Mouse (Mus musculus): ENCODE measurements around the gene Phf14. TPM values are rescaled to one million over a fixed set of nuclear protein-coding genes. Genes with fewer than 3 reads are reported as not detected.
"Not testable (repeated sequence)": the region's sequence is repeated elsewhere in the genome, so short reads cannot be mapped to it uniquely, and the experiment has no call there.

Phf14 gene
- polyA plus RNA-seq, 1 experiment: 21.5 TPM

- Histone ChIP-seq H3K4me1 (ENCODE audit: control insufficient read depth, insufficient read depth, insufficient read length, low read length) (no peaks in the 10 kb centered on the region), H3K4me3 (ENCODE audit: insufficient read depth, low read depth, low read length) (no peak overlapping the region), H3K27ac (replicated peaks; ENCODE audit: low read depth, low read length) (no peak overlapping the region)
Observed at GRCm38 (mm10) chr6:12095716-12096115, 188.1 kb downstream of the Phf14 start.

- Histone ChIP-seq H3K4me1 (ENCODE audit: control insufficient read depth, insufficient read depth, insufficient read length, low read length) (no peaks in the 10 kb centered on the region), H3K4me3 (ENCODE audit: insufficient read depth, low read depth, low read length) (no peak overlapping the region), H3K27ac (replicated peaks; ENCODE audit: low read depth, low read length) (no peak overlapping the region)
Observed at GRCm38 (mm10) chr6:12097125-12097524, 189.5 kb downstream of the Phf14 start.

DNA sequence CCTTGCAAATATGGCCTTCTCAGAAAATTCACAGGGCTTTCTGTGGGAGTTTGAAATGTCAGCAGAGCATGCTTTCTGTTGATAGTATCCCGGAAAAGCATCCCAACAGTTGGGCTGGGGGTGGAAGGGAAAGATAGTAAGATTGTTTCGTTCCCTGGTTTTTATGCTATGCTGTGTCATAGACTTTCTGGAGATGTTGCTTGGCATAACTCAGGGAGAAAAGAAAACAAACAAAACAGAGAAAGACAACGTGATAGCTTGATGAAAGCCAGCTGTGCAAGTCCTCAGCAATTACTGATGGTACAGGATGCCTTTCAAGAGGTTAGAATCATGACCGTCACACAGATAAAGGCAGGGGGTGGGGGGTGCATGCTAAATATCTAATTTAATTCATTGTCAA, 197.5 kb downstream of the Phf14 start:
- Histone ChIP-seq H3K4me1 (ENCODE audit: control insufficient read depth, insufficient read depth, insufficient read length, low read length) (no peaks in the 10 kb centered on the region), H3K4me3 (ENCODE audit: insufficient read depth, low read depth, low read length) (no peak overlapping the region), H3K27ac (replicated peaks; ENCODE audit: low read depth, low read length) (no peak overlapping the region)

DNA sequence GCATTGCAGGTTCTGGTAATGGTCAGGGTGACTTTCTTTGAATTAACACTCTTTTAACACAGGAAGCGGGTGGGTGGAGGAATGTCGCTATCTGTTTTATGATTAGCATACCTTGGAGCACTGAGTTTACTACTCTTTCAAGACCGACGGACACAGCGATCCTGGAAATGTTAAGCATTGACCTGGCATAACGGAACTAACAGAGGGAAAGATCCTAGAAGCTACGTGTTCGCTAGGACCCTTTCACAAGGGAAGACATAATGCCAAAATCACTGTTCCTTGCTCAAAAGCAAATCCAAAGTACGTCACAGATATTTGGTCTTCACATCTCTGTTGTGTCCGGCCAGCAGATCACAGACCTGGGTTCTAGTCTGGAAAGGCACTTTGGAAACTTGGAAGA, 199.7 kb downstream of the Phf14 start:
- Histone ChIP-seq H3K4me1 (ENCODE audit: control insufficient read depth, insufficient read depth, insufficient read length, low read length) (no peaks in the 10 kb centered on the region), H3K4me3 (ENCODE audit: insufficient read depth, low read depth, low read length) (no peak overlapping the region), H3K27ac (replicated peaks; ENCODE audit: low read depth, low read length) (no peak overlapping the region)

DNA sequence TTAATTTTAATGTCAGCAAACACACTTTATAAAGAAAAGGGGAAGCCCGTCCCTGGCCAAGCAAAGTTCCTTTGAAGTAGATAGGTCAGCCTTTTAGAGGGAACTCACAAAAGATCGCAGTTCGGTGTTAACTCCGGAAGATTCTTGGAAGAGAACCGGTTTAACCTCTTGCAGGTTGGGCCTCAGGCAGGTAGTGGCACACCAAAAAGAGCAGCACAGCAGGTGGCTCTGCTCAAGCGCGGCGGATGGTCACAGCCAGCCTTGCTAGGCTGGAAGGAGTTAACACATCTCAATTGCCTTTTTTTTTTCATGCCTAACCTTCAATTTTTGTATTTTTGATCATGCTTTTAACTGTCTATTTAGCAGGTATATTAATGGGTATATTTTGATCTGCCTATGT, 200.2 kb downstream of the Phf14 start:
- H3K27ac ChIP-seq (replicated peaks; ENCODE audit: low read depth, low read length): no peak overlapping the region
- H3K4me1 ChIP-seq (ENCODE audit: control insufficient read depth, insufficient read depth, insufficient read length, low read length): no peaks in the 10 kb centered on the region
- no peak overlapping the region for H3K4me3 ChIP-seq (ENCODE audit: insufficient read depth, low read depth, low read length)

GRCm38 (mm10) chr6:12116926-12117818, 209.6 kb downstream of the Phf14 start:
- no peak overlapping the region for H3K27ac ChIP-seq (replicated peaks; ENCODE audit: low read depth, low read length)
- H3K4me1 ChIP-seq (ENCODE audit: control insufficient read depth, insufficient read depth, insufficient read length, low read length): no peaks in the 10 kb centered on the region
- no peak overlapping the region for H3K4me3 ChIP-seq (ENCODE audit: insufficient read depth, low read depth, low read length)

- no peaks in the 10 kb centered on the region for H3K4me1 ChIP-seq (ENCODE audit: control insufficient read depth, insufficient read depth, insufficient read length, low read length)
- H3K27ac ChIP-seq (replicated peaks; ENCODE audit: low read depth, low read length): no peak overlapping the region
- H3K4me3 ChIP-seq (ENCODE audit: insufficient read depth, low read depth, low read length): no peak overlapping the region
Observed at GRCm38 (mm10) chr6:12117819-12118570, 210.4 kb downstream of the Phf14 start.

- Histone ChIP-seq H3K4me1 (ENCODE audit: control insufficient read depth, insufficient read depth, insufficient read length, low read length) (no peaks in the 10 kb centered on the region), H3K4me3 (ENCODE audit: insufficient read depth, low read depth, low read length) (no peak overlapping the region), H3K27ac (replicated peaks; ENCODE audit: low read depth, low read length) (no peak overlapping the region)
Observed at GRCm38 (mm10) chr6:12122759-12123158, 215.2 kb downstream of the Phf14 start.

- Histone ChIP-seq H3K4me1 (ENCODE audit: control insufficient read depth, insufficient read depth, insufficient read length, low read length) (no peaks in the 10 kb centered on the region), H3K27ac (replicated peaks; ENCODE audit: low read depth, low read length) (no peak overlapping the region), H3K4me3 (ENCODE audit: insufficient read depth, low read depth, low read length) (no peak overlapping the region)
Observed at GRCm38 (mm10) chr6:12125031-12125803, 217.6 kb downstream of the Phf14 start.

GRCm38 (mm10) chr6:12126601-12127000, 219.0 kb downstream of the Phf14 start:
- not testable (repeated sequence) for H3K27ac ChIP-seq (replicated peaks; ENCODE audit: low read depth, low read length); H3K4me1 ChIP-seq (ENCODE audit: control insufficient read depth, insufficient read depth, insufficient read length, low read length); H3K4me3 ChIP-seq (ENCODE audit: insufficient read depth, low read depth, low read length)

DNA sequence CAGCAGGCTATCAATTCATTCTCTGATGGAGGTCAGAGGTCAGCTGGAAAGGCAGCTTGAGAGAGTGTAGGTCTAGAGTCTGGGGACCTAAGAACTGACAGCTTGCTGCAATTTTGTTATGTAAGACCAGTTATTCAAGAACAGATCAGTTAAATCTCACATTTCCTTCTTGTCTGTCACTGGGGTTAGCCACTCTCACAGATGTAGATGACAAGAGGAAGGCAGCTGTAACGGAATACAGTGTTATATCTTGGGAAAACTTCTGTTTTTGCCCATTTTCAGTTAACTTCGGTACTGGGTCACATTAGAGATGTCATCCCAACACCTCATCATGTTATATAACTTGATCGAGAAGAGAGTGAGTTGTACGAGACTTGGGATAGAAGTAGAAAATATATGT, 219.7 kb downstream of the Phf14 start:
- H3K4me1 ChIP-seq (ENCODE audit: control insufficient read depth, insufficient read depth, insufficient read length, low read length): no peaks in the 10 kb centered on the region
- no peak overlapping the region for H3K27ac ChIP-seq (replicated peaks; ENCODE audit: low read depth, low read length)
- H3K4me3 ChIP-seq (ENCODE audit: insufficient read depth, low read depth, low read length): no peak overlapping the region

Other genes with a start within 250 kb of the Phf14 start
- 6,376 and 8,229 TPM in 2 replicates for gene Ndufa4, start 312 bp upstream of the Phf14 start, polyA plus RNA-seq (2012; ENCODE audit: insufficient read depth, insufficient read length, missing spikeins)